Mouse (Mus musculus) 416B (cell line): ENCODE data around the gene Teddm2.
A peak's percentile ranks its signal among the peaks of the same experiment; 100 is the strongest.

Experiments used
- DNase-seq: peaks from one replicate; pipeline ENCODE4 v3.0.0; 2011; ENCODE audit warnings: low read depth

Gene Teddm2

GRCm38 (mm10) chr1:153820216-153820615 is 79.8 kb downstream of the Teddm2 start:
- no peak for DNase-seq

DNA sequence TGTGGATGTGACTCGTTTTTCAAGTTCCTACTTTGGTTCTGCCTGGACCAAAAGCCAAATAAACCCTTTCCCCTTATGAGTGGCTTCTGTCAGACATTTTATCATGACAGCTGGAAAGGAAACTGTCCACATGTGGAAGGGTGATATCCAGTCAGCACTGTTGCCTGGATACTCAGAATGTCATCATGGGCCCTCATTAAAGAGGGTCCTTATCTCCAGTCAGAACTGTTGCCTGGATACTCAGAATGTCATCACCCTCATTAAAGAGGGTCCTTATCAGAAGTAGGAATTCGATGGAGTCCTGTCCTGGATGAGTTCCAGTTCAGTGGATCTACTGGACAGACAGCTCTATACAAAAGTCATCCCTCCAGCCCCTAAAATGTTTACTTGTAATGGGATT is 85.8 kb downstream of the Teddm2 start:
- no peak for DNase-seq

- DNase-seq = peak; percentile 49
These were observed 92.5 kb downstream of the Teddm2 start for GRCm38 (mm10) chr1:153807390-153807993.

GRCm38 (mm10) chr1:153803530-153803929 is 96.5 kb downstream of the Teddm2 start:
- DNase-seq = no peak

DNA sequence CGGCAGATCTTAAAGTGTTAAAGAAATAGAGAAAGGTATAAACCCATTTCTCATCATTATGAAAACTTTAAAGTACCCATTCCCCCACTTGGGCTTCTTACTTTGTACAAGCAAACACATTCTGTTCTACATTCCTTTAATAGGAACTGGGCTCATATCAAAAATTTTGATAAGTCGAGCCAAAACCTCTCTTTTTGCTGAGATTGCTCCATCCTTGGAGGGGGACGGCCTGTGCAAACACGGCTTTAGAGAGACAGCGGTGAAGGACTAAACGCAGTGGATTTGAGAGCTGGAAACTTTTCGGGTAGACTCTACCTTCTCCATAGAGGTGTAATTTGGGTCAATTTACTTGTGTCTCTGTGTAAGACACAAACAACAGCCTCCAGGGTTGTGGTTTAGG is 97.3 kb downstream of the Teddm2 start:
- no peak for DNase-seq
